Mouse (Mus musculus): ENCODE data around the gene Naa80.

The Naa80 gene

DNA sequence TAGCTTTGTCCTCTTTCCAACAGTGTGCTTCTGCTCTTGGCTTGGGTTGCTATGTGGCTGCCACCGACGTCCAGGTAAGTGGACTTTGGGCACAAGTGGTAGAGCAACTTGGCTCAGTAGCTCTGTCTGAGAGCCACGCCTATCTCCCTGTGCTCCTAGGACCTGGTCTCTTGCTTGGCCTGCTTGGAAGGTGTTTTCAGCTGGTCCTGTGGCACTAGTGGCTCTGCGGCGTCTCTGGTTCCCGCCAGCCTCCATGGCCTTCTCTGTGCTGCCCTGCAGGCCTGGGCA lies 12.0 kb downstream of the Naa80 start:
- Histone ChIP-seq H3K36me3 (ENCODE audit: control insufficient read depth, insufficient read depth, low read length, poor library complexity, severe bottlenecking) (peaks cover 11% of the 10 kb centered on the region), H3K27me3 (ENCODE audit: control insufficient read depth, insufficient read depth, low read length, poor library complexity, severe bottlenecking) (no peaks in the 10 kb centered on the region)
- DNase-seq (ENCODE audit: low read depth, low spot score) = no peak

GRCm38 (mm10) chr9:107593101-107593976 lies 14.7 kb downstream of the Naa80 start:
- no peaks in the 10 kb centered on the region for H3K27me3 ChIP-seq (ENCODE audit: control insufficient read depth, insufficient read depth, low read length, poor library complexity, severe bottlenecking)
- DNase-seq (ENCODE audit: low read depth, low spot score) = no peak
- peaks cover 11% of the 10 kb centered on the region for H3K36me3 ChIP-seq (ENCODE audit: control insufficient read depth, insufficient read depth, low read length, poor library complexity, severe bottlenecking)

DNA sequence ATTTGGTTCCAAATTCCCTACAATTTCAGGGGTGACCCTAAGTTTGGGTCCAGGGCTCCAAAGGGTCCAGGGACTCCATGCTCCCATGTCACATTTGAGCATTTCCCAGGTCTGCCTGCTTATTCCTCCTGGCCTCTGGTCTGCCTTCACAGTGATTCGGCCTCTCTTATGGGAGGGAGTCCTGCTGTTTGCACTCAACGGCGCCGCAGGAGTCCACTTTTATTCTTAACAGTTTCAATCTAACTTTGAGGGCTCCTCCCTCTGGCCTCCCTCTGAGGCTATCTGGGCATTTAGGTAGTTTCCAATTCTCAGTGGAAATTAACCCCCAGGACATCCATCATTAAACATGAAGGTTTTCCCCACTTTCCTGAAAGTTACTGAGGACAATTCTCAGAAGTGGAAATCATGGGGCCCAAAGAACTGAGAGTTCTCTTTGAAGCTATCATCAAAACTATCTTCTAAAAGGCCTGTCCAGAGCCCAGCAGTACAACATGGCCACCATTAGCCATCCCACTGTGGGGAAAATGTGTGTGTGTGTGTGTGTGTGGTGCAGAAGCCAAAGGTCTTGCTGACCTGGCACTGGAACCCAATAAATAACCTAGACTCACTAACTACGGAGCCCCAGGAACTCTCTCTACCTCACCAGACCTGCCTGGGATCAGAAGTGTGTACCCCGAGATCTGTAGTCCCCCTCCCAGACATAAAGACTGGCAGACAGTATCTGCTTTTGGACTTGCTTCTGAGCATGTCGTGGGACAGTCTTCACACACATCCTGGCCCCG lies 15.8 kb downstream of the Naa80 start:
- no peaks in the 10 kb centered on the region for H3K27me3 ChIP-seq (ENCODE audit: control insufficient read depth, insufficient read depth, low read length, poor library complexity, severe bottlenecking)
- no peak for DNase-seq (ENCODE audit: low read depth, low spot score)
- peaks cover 11% of the 10 kb centered on the region for H3K36me3 ChIP-seq (ENCODE audit: control insufficient read depth, insufficient read depth, low read length, poor library complexity, severe bottlenecking)

DNA sequence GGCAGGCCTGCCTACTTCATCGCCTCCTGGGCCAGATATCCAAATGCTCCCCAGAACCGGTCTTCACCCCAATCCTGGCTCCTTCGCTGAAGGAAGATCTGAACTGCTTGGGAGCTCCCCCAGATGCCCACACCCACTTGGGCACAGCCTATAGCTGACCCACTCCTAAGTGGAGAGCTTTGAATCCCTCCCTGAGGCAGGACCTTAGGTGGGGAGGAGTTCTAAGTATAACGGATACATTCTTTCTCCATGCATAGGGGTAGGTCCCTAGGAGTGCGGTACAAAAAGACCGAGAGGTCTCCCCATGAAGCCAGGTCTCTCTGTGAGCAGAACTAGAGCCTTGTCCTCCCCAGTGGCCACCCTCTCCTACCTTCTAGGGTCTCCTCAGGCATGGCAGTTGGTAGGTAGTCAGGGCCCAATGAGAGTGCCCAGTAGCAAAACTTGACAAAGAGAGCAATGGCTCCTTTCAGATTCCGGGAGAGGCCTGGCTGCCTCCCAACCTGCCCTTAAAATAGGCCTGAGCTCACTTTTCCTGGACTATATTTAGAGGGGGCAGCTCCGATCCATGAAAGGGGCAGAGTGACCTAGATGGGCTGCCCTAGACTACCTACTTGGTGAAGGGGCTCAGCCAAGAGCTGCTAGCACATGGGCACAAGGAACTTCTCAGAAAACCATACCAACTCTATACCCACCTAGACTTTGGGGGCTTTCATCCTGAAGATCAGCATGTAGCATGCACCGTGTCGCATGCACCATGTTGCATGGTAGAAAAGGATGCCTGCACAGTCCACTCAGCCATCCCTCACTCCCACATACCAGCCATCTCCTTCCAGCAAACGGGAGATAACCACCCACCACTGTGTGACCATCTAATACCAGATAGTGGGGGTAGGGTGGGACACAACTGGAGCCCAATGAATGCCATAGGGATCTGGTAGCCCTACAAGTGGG lies 18.2 kb downstream of the Naa80 start:
- peaks cover 3% of the 10 kb centered on the region for H3K36me3 ChIP-seq (ENCODE audit: control insufficient read depth, insufficient read depth, low read length, poor library complexity, severe bottlenecking)
- DNase-seq (ENCODE audit: low read depth, low spot score) = no peak
- no peaks in the 10 kb centered on the region for H3K27me3 ChIP-seq (ENCODE audit: control insufficient read depth, insufficient read depth, low read length, poor library complexity, severe bottlenecking)

DNA sequence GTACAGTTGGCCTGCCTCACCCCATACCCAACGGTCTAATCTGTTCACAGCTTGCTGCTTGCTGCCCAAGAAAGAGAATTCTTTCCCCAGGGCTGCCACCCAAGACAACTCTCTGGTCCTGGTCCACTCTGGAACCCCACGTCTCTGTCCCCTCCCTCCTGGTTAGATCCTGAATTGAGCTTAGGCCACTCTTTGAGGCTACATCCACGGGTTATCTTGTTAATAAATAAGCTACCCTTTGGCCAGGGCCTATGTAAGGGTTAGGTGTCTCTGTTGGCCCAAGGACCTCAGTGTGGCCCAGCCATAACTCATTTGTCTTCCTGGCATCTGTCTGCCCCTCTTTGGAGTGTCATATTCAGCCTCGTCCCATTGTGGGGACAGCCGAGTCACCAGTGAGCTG lies 19.7 kb downstream of the Naa80 start:
- no peak for DNase-seq (ENCODE audit: low read depth, low spot score)
- Histone ChIP-seq H3K27me3 (ENCODE audit: control insufficient read depth, insufficient read depth, low read length, poor library complexity, severe bottlenecking) (no peaks in the 10 kb centered on the region), H3K36me3 (ENCODE audit: control insufficient read depth, insufficient read depth, low read length, poor library complexity, severe bottlenecking) (peaks cover 3% of the 10 kb centered on the region; the same call in 1 of the 2 replicates)

DNA sequence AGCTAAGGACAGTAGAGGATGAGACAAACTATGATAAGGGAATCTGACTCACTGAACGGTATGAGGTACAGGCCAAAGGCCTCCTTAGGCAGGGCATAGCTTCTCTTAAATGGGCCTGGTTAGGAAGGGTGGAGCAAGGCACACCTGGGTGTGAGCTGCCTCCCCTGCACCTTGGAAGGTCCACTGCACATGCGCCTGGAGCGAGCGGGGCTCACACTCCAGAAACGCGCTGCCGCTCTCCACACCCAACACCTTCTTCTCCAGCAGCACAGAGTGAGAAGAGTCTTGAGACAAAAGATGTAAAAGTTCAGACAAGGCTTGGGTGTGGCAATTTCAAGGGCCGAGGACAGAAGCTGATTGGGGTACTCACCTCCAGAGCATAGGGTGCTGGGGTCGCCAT lies 20.7 kb downstream of the Naa80 start:
- no peak for DNase-seq (ENCODE audit: low read depth, low spot score)

GRCm38 (mm10) chr9:107599842-107600241 lies 21.2 kb downstream of the Naa80 start:
- Histone ChIP-seq H3K36me3 (ENCODE audit: control insufficient read depth, insufficient read depth, low read length, poor library complexity, severe bottlenecking) (no peaks in the 10 kb centered on the region), H3K27me3 (ENCODE audit: control insufficient read depth, insufficient read depth, low read length, poor library complexity, severe bottlenecking) (no peaks in the 10 kb centered on the region)
- DNase-seq (ENCODE audit: low read depth, low spot score) = no peak

More for the DNA sequence above, 20.7 kb downstream of the Naa80 start:
- H3K36me3 ChIP-seq (ENCODE audit: control insufficient read depth, insufficient read depth, low read length, poor library complexity, severe bottlenecking) = no peaks in the 10 kb centered on the region
- no peaks in the 10 kb centered on the region for H3K27me3 ChIP-seq (ENCODE audit: control insufficient read depth, insufficient read depth, low read length, poor library complexity, severe bottlenecking)

DNA sequence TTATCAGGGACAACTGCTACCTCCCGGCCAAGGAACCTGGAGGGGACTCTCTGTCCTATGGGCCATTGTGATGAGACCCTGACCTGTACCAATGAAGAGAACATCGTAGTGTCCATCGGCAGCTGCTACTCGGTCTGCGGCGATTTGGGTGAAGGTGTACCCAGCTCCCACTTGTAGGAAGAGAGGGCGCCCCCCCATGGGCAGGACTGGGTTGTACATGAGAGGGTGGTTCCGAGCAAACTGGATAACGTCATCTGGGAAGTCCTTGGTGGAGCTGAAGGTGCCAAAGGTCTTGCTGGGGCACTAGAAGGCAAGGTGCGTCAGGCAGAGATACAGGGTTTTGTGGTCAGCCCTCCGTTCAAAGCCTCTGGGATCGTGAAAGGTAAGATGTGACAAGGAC lies 22.1 kb downstream of the Naa80 start:
- no peaks in the 10 kb centered on the region for H3K27me3 ChIP-seq (ENCODE audit: control insufficient read depth, insufficient read depth, low read length, poor library complexity, severe bottlenecking)
- DNase-seq (ENCODE audit: low read depth, low spot score) = no peak
- H3K36me3 ChIP-seq (ENCODE audit: control insufficient read depth, insufficient read depth, low read length, poor library complexity, severe bottlenecking) = no peaks in the 10 kb centered on the region

GRCm38 (mm10) chr9:107601275-107601674 lies 22.6 kb downstream of the Naa80 start:
- no peak for DNase-seq (ENCODE audit: low read depth, low spot score)
- no peaks in the 10 kb centered on the region for H3K36me3 ChIP-seq (ENCODE audit: control insufficient read depth, insufficient read depth, low read length, poor library complexity, severe bottlenecking)
- H3K27me3 ChIP-seq (ENCODE audit: control insufficient read depth, insufficient read depth, low read length, poor library complexity, severe bottlenecking) = no peaks in the 10 kb centered on the region

DNA sequence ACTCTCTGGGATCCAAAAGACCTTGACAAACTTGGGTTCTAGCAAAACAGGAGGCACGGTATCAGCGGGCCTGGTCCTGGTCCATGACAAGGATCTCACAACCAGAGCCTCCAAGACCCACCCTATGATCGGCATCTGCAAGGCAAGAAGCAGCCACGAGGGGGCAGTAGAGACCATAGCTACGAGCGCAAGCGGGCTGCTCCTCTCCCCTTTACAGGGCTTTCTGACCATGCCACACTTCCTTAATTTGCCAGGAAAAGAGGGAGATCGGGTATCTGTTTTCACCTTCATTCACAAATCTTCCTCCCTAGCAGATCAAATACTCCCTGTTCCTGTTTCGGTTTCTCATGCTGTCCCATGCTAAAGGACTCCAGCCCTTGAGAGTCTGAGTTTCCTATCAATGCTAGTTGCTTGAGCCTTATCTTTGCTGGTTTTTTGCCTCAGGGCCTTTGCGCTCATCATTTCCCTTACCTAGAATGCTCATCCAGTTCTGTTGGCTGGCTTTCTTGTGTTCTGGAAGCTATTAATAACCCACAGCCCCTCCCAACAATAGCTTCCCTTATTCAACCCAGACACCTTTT lies 23.5 kb downstream of the Naa80 start:
- H3K27me3 ChIP-seq (ENCODE audit: control insufficient read depth, insufficient read depth, low read length, poor library complexity, severe bottlenecking) = no peaks in the 10 kb centered on the region
- peak; percentile 93 for DNase-seq (ENCODE audit: low read depth, low spot score)
- no peaks in the 10 kb centered on the region for H3K36me3 ChIP-seq (ENCODE audit: control insufficient read depth, insufficient read depth, low read length, poor library complexity, severe bottlenecking)

- no peaks in the 10 kb centered on the region for H3K36me3 ChIP-seq (ENCODE audit: control insufficient read depth, insufficient read depth, low read length, poor library complexity, severe bottlenecking)
- peak; percentile 85 for DNase-seq (ENCODE audit: low read depth, low spot score)
- H3K27me3 ChIP-seq (ENCODE audit: control insufficient read depth, insufficient read depth, low read length, poor library complexity, severe bottlenecking) = no peaks in the 10 kb centered on the region
These were observed 24.6 kb downstream of the Naa80 start for GRCm38 (mm10) chr9:107603251-107603650.

- Histone ChIP-seq H3K27me3 (ENCODE audit: control insufficient read depth, insufficient read depth, low read length, poor library complexity, severe bottlenecking) (no peaks in the 10 kb centered on the region), H3K36me3 (ENCODE audit: control insufficient read depth, insufficient read depth, low read length, poor library complexity, severe bottlenecking) (no peaks in the 10 kb centered on the region)
- DNase-seq (ENCODE audit: low read depth, low spot score) = no peak
These were observed 26.5 kb downstream of the Naa80 start for GRCm38 (mm10) chr9:107605041-107605661.

DNA sequence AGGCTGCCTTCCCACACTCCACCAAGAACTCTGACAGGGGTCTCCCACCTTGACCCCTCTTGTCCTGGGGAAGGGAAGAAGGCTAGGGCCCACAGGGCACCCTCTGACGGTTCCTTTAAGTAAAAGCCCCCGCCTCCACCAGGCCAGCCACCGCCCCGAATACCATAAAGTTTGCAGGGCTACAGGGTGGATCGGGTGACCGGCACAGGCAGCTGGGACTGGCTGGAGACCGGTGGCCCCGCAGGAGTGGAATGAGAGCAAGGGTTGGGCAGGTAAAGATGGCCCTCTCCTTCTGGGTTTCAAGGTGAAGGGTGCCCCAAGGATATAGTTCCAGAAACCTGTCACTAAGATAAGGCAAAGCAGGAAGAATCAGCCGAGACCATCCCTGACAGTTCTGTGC lies 27.9 kb downstream of the Naa80 start:
- DNase-seq (ENCODE audit: low read depth, low spot score) = no peak
- Histone ChIP-seq H3K36me3 (ENCODE audit: control insufficient read depth, insufficient read depth, low read length, poor library complexity, severe bottlenecking) (no peaks in the 10 kb centered on the region), H3K27me3 (ENCODE audit: control insufficient read depth, insufficient read depth, low read length, poor library complexity, severe bottlenecking) (no peaks in the 10 kb centered on the region)

DNA sequence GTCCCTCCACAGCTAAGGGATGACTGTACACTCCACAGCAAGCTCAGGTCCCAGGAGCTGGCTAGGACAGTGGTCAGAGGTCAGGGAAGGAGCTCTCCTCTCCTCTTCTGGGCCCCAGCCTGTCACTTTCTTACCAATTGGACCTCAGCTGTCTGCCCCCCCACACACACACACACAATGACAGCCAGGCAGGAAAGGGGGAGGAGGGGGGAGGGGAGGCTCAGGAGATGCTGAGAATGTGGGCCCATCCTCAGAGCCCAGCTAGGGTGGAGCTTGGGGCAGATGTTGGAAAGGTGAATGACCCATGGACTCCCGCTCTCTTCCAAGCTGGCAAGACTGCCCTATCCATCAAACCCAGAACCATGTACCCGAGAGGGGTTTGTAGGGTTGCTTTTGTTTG lies 28.3 kb downstream of the Naa80 start:
- H3K36me3 ChIP-seq (ENCODE audit: control insufficient read depth, insufficient read depth, low read length, poor library complexity, severe bottlenecking) = no peaks in the 10 kb centered on the region
- no peak for DNase-seq (ENCODE audit: low read depth, low spot score)

More for the DNA sequence above, 28.3 kb downstream of the Naa80 start:
- H3K27me3 ChIP-seq (ENCODE audit: control insufficient read depth, insufficient read depth, low read length, poor library complexity, severe bottlenecking) = no peaks in the 10 kb centered on the region

Data from splenic B cell, adult 2 months (primary cell).